Mouse (Mus musculus) thymus, postnatal 25 days (tissue): ENCODE data around the gene Itgb8.

ENCODE experiments used
- DNase-seq: peaks from one replicate; pipeline ENCODE4 v3.0.0; 2022

The Itgb8 gene

DNA sequence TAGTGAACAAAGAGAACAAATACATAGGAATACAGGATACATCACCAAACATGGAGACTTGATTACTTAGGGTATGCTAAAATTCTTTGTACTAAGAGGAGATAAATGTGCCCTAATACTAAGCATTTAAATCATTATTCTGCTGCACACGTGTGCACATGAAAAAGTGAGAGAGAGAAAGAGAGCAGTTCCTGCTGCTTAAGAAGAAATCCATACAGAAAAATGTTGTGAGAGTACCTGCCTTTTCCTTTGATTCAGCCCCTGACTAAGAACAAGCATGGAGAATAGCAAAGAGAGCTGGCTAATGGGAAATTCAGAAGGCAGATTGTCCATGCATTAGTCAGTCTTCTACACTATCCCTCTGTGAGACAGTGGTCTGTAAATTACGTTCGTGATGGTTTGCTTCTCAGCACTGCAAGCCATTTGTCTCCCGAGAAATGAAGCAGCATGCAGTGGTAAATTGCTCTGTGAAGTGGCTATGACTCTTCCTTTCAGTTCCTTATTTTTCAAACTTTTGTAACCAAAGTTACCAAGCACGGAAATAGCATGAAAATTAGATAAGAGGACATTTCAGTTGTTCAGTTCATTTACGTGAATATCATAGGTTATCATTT, 125.0 kb downstream of the Itgb8 start:
- DNase-seq, result no peak

GRCm38 (mm10) chr12:119110091-119110490, 128.5 kb downstream of the Itgb8 start:
- no peak for DNase-seq
